Mouse (Mus musculus) testis, adult 2 months (tissue): ENCODE measurements around the gene Kif21b. TPM values are rescaled to one million over a fixed set of nuclear protein-coding genes. Genes with fewer than 3 reads are reported as not detected.

Experiments
- H3K27ac ChIP-seq: fragments of 200-500 bp; 2 replicates; pipeline ENCODE4 v1.5.1; 2012; ENCODE audit warnings: low read depth, low read length; ENCODE audit not compliant: control insufficient read depth, insufficient read depth
- H3K27me3 ChIP-seq: fragments of 200-500 bp; 2 replicates; pipeline ENCODE4 v1.6.1; 2012; ENCODE audit warnings: mild to moderate bottlenecking, low read length, moderate library complexity; ENCODE audit not compliant: control insufficient read depth, insufficient read depth
- H3K36me3 ChIP-seq: fragments of 200-500 bp; 2 replicates; pipeline ENCODE4 v1.6.1; 2012; ENCODE audit warnings: mild to moderate bottlenecking, low read length; ENCODE audit not compliant: control insufficient read depth, insufficient read depth
- H3K4me1 ChIP-seq: fragments of 200-500 bp; 2 replicates; pipeline ENCODE4 v1.6.1; 2012; ENCODE audit warnings: low read length; ENCODE audit not compliant: control insufficient read depth, insufficient read depth
- H3K4me3 ChIP-seq: fragments of 200-500 bp; 2 replicates; pipeline ENCODE4 v1.5.1; 2012; ENCODE audit warnings: low read depth, mild to moderate bottlenecking, low read length, moderate library complexity, mixed read lengths; ENCODE audit not compliant: control insufficient read depth
- CTCF ChIP-seq: fragments of 200-500 bp; IDR thresholded peaks from 2 replicates; pipeline ENCODE4 v1.5.1; 2012; ENCODE audit warnings: low read depth, mild to moderate bottlenecking, inconsistent platforms, low read length, moderate library complexity; ENCODE audit not compliant: control insufficient read depth, insufficient read depth, insufficient replicate concordance
- POLR2A ChIP-seq: fragments of 200-500 bp; IDR thresholded peaks from 2 replicates; pipeline ENCODE4 v1.6.1; 2012; ENCODE audit warnings: low read depth, mild to moderate bottlenecking, inconsistent platforms, low read length, moderate library complexity; ENCODE audit not compliant: control insufficient read depth
- polyA plus RNA-seq: library from polyadenylated mRNA; depleted of rRNA; stranded (reverse); fragments of >200 nt; gene quantifications from 2 replicates; pipeline ENCODE4 v1.2.3, GENCODE M21; 2012

The Kif21b gene
- polyA plus RNA-seq, 1 experiment, result 23.9 TPM

- H3K27me3 ChIP-seq, result no peaks in the 10 kb centered on the region
- no peak overlapping the region for H3K27ac ChIP-seq
- no peak overlapping the region for H3K4me3 ChIP-seq
- H3K36me3 ChIP-seq, result no peaks in the 10 kb centered on the region
- no peak for TF ChIP-seq POLR2A
- TF ChIP-seq CTCF, result no peak
- no peaks in the 10 kb centered on the region for H3K4me1 ChIP-seq
Measured at GRCm38 (mm10) chr1:136161333-136161921, 30.2 kb downstream of the Kif21b start.

GRCm38 (mm10) chr1:136165436-136165835 is 34.2 kb downstream of the Kif21b start:
- no peak overlapping the region for H3K27ac ChIP-seq
- H3K4me3 ChIP-seq, result no peak overlapping the region
- no peaks in the 10 kb centered on the region for H3K36me3 ChIP-seq
- no peaks in the 10 kb centered on the region for H3K4me1 ChIP-seq
- H3K27me3 ChIP-seq, result no peaks in the 10 kb centered on the region
- TF ChIP-seq CTCF, result no peak
- TF ChIP-seq POLR2A, result no peak

DNA sequence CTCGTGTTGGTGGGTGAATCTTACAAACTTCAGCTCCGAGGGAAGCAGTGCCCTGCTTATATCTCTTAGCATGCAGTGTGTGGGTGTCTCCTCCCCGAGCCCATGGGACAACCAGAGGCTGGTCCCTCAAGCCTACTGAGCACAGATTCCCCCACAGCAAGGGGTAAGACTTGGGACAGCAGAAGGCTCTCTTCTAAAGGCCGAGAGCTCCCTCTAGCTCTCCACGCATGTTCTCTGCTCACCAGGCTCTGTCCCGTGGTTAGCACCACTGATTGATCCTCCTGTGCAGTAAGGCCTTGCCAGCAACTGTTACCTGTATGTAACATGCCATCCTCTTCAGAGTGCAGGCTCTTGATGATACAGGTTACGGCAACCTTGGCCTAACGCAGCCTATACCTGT is 36.5 kb downstream of the Kif21b start:
- Histone ChIP-seq H3K27ac (no peak overlapping the region), H3K27me3 (no peaks in the 10 kb centered on the region), H3K4me1 (peaks cover 2% of the 10 kb centered on the region; the same call in 1 of the 2 replicates), H3K36me3 (no peaks in the 10 kb centered on the region), H3K4me3 (no peak overlapping the region)
- TF ChIP-seq POLR2A (no peak), CTCF (peak; percentile 41; the same call in 1 of the 2 replicates)

GRCm38 (mm10) chr1:136170109-136170508 is 38.9 kb downstream of the Kif21b start:
- Histone ChIP-seq H3K4me3 (no peak overlapping the region), H3K27ac (no peak overlapping the region), H3K36me3 (no peaks in the 10 kb centered on the region), H3K4me1 (peaks cover 17% of the 10 kb centered on the region), H3K27me3 (no peaks in the 10 kb centered on the region)
- TF ChIP-seq POLR2A (no peak), CTCF (peak; percentile 76; the same call in 1 of the 2 replicates)

DNA sequence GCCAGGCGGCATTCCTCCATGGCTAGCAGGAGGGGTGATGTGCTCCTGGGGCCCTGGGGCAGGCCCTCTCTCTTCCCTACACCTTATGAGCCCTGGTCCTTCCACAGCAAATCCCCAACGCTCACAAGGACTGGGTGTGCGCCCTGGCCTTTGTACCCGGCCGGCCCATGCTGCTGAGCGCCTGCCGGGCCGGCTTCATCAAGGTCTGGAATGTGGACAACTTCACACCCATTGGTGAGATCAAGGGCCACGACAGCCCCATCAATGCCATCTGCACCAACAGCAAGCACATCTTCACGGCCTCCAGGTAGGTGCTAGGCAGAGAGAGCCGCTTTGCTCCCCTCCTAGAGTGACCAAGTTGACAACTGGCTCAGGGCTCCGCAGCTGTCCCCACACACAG is 41.5 kb downstream of the Kif21b start:
- H3K27me3 ChIP-seq, result no peaks in the 10 kb centered on the region
- TF ChIP-seq POLR2A, result no peak
- TF ChIP-seq CTCF, result no peak
- no peak overlapping the region for H3K27ac ChIP-seq
- H3K36me3 ChIP-seq, result no peaks in the 10 kb centered on the region
- H3K4me3 ChIP-seq, result no peak overlapping the region
- H3K4me1 ChIP-seq, result peaks cover 17% of the 10 kb centered on the region

DNA sequence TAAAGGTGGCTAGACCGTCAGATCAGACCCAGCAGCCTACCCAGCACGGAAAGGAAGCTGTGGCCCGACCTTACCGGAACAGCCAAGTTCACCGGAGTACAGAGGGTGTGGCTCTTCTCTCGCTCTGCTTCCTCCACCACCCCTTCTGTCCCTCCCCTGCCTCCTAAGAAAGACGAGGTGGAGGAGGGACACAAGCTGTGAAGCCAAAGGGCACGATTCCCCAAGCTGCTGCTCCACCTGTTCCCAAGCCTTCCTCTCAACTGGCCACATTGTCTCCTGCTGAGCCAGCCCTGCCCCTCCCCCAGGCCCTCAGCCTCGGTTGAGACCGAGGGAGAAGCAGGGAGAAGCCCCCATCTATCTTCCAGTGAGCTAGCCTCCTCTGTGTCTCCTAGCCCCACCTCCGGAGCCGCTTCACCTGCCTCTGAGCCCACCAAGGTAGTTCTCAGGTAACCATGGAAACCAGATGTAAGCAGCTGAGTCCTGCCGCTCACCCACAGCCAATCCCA is 43.0 kb downstream of the Kif21b start:
- Histone ChIP-seq H3K4me3 (peak overlapping the region; percentile 74), H3K4me1 (peaks cover 17% of the 10 kb centered on the region), H3K27ac (no peak overlapping the region), H3K36me3 (no peaks in the 10 kb centered on the region), H3K27me3 (no peaks in the 10 kb centered on the region)
- TF ChIP-seq CTCF (no peak), POLR2A (no peak)

GRCm38 (mm10) chr1:136175183-136175582 is 44.0 kb downstream of the Kif21b start:
- TF ChIP-seq POLR2A (no peak), CTCF (peak; percentile 78; the same call in 1 of the 2 replicates)
- H3K27ac ChIP-seq, result no peak overlapping the region

GRCm38 (mm10) chr1:136177085-136177484 is 45.9 kb downstream of the Kif21b start:
- H3K27ac ChIP-seq, result no peak overlapping the region
- no peaks in the 10 kb centered on the region for H3K36me3 ChIP-seq
- peaks cover 17% of the 10 kb centered on the region for H3K4me1 ChIP-seq
- H3K27me3 ChIP-seq, result no peaks in the 10 kb centered on the region
- TF ChIP-seq POLR2A, result no peak
- no peak for TF ChIP-seq CTCF
- H3K4me3 ChIP-seq, result no peak overlapping the region

More at GRCm38 (mm10) chr1:136175183-136175582, 44.0 kb downstream of the Kif21b start:
- H3K4me3 ChIP-seq, result peak overlapping the region; percentile 42
- H3K4me1 ChIP-seq, result peaks cover 17% of the 10 kb centered on the region
- H3K27me3 ChIP-seq, result no peaks in the 10 kb centered on the region
- no peaks in the 10 kb centered on the region for H3K36me3 ChIP-seq
